Mouse (Mus musculus) WW6 (cell line): ENCODE measurements around the gene Slc2a3.

Experiments
- DNase-seq: peaks from one replicate; pipeline ENCODE4 v3.0.0-alpha.2; 2013; ENCODE audit warnings: low read depth, low spot score

The Slc2a3 gene

GRCm38 (mm10) chr6:122801301-122801800 is at the start of gene Slc2a3:
Gene Slc2a3 (minus strand): TSS chr6:122801640.
- no peak for DNase-seq

DNA sequence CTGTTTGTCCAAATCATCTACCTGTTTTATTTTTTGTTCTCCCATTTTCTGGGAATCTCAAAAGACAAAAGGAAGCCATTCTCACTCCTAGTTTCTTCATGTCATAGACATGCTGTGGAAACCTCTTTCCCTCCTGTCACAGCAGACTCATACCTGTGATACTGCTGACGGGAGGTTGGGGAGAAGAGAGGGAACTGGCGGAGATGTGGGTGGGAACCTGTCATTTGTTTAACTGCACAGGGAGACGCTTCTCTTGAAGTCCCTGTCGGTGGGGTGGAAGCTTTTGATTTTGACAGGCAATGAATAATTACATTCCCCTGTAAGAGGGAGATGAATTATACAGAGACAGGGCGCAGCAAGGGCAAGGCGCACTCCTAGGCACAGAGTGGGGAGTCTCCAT is 42.3 kb upstream of the Slc2a3 start:
- DNase-seq = no peak

GRCm38 (mm10) chr6:122837539-122837938 is 36.1 kb upstream of the Slc2a3 start:
- DNase-seq = no peak

DNA sequence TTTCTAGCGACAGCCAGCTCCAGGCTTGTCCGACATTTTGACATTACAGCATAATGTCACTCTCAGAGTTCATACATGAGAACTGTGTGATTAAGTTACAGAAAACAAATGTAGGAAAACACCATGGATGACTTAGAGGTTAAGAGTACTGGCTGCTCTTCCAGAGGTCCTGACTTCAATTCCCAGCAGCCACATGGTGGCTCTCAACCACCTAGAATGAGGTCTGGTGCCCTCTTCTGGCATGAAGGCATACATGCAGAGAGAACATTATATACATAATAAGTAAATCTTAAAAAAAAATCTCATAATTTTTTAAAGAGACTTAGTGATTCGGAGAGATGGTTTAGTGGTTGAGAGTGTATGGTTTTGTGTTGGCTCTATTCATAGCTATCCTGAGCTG is 35.5 kb upstream of the Slc2a3 start:
- DNase-seq = no peak

DNA sequence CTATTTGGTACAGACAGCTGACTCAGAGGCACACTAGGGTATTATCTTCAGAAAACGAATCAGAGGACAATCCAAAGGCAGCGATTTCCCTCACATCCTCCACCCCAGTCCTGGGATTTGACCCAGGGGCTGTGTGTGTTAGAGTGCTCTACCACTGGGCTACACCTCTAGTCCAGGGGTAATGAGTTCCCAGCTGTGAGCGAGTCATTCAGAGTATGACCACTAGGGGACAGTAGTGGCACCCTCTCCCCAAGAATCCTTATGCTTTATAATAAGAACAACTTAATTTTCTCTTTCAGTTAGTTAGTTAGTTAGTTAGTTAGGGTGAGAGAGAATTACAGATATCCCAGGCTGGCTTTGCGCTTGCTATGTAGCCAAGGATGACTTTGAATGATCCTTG is 32.9 kb upstream of the Slc2a3 start:
- no peak for DNase-seq

GRCm38 (mm10) chr6:122832880-122833279 is 31.4 kb upstream of the Slc2a3 start:
- no peak for DNase-seq

GRCm38 (mm10) chr6:122828086-122828485 is 26.6 kb upstream of the Slc2a3 start:
- no peak for DNase-seq

DNA sequence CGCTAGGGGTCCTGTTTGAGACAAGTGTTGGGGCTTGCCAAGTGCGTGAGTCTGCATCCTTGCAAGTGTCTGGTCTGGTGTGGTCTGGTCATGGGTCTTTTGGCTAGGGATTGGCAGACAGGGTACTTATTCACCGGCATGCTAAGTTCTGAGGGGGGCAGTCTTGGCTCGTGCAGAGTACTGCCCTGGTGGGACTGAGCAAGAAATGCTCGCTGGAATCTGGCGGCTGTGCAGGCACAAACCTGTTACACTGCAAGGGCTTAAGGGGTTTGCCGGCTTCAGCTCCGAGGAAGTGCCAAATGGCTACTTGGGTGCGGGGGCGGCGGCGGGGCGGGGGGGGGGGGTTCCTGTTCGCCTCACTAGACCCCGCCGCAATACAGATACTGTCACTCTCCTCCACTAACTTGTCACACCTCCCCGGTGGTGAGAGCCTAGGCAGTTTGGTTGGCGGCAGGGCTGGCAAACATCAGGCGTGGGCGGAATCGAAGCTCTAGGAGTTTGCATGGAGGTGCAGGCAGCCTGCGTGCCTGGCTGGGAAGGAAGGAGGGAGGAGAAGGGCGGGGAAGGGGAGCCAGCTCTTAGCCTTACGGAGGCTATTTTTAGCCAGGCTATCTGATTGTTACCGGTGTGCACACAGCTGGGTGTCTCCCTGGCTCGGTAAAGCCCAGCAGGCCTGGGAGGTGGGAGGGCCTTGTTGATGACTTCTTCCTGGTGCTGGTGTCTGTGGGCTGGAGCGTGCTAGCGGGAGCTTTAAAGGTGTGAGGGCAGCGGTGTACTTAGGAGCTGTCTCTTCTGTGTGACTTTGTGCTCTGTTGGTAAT is 24.7 kb upstream of the Slc2a3 start:
- no peak for DNase-seq

GRCm38 (mm10) chr6:122825166-122825565 is 23.7 kb upstream of the Slc2a3 start:
- DNase-seq = no peak

DNA sequence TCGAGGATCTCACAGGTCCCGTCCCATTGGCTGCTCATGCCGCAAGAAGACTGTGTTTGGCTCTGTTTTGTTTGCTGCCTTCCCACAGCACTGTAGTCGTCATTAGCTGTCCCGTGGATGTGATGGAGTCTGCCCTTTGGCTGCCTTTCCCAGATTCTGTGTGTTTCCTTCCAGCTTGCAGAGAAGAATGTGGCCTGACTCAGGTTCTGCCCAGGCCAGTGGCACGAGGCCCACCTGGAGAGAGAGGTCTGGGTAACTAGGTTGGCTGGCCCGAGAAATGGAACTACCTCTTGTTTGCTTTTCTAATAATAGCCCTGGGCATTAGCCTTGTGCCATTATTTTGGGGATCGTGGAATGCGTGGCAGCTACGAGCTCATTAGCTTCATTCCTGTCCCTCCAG is 22.6 kb upstream of the Slc2a3 start:
- DNase-seq = no peak

DNA sequence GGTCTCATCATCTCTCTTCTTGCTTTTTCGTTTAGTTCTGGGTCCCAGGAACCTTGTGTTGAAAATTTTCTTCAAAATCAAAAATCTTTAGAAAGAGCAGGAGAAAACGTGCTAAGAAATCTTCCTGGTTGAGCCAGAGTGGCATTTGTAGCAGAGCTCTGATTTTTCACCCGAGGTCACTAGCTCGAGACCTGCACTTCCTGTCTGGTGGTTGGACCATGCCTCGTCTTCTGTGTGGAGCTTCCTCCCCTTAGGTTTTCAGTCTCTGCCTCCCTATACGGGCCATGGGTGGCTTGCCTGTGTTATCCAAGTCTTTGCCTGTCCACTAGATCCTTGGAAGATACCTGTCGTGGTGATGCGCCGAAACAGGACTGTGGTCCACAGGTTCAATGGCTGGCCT is 20.4 kb upstream of the Slc2a3 start:
- DNase-seq = no peak

- no peak for DNase-seq
Observed at GRCm38 (mm10) chr6:122820799-122821650, 19.6 kb upstream of the Slc2a3 start.

- DNase-seq = no peak
Observed at GRCm38 (mm10) chr6:122820071-122820798, 18.8 kb upstream of the Slc2a3 start.

- no peak for DNase-seq
Observed at GRCm38 (mm10) chr6:122819306-122820070, 18.0 kb upstream of the Slc2a3 start, which contains the start of gene Foxj2. Gene Foxj2 (plus strand): TSS chr6:122819914.

DNA sequence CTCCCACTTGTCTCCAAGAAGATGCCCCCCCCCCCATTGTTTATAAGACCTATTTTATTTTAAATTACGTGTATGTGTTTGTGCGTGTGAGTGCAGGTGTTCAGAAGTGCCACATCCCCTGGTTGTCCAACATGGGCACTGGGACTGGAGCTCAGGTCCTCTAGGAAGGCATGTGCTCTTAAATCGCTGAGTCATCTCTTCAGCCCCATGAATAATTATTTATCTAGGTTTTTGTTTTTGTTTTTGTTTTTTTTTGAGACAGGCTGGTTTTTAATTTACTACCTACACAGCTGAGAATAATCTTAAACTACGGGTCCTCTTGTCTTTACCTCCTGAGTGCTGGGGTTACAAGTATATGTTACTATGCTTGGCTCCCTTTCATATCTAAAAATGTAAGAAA is 12.2 kb upstream of the Slc2a3 start:
- no peak for DNase-seq

GRCm38 (mm10) chr6:122812716-122813115 is 11.3 kb upstream of the Slc2a3 start:
- no peak for DNase-seq

DNA sequence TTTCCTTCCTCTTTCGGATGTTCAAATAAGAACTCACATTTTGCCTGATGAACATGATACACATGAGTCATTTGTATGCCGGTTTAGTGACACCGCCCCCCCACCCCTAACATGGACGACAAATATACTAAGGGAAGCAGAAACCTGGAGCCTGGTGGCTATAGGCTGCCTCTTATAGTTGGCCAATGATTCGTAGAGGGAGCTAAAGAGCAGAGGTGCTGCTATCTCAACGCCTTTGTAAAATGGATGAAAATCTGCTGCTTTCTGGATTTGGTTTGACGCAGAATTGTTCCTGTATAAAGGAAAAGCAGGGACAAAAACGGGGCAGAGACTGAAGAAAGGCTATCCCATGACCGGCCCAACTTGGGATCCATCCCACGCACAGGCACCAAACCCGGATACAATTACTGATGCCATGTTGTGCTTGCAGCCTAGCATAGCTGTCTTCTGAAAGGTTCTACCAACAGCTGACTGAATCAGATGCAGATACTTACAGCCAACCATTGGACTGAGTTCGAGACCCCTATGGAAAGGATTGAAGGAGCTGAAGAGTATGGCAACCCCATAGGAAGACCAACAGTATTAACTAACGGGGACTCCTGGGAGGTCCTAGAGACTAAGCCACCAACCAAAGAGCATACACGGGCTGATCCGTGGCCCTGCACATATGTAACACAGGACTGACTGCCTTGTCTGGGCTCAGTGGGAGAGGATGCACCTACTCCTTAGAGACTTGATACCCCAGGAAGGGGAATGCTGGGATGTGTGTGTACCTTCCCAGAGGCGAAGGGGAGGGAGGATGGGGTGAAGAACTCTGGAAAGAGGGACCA is 10.5 kb upstream of the Slc2a3 start:
- no peak for DNase-seq

- peak; percentile 86 for DNase-seq
Observed at GRCm38 (mm10) chr6:122811280-122811652, 9.8 kb upstream of the Slc2a3 start.

GRCm38 (mm10) chr6:122810615-122811279 is 9.3 kb upstream of the Slc2a3 start:
- peak; percentile 99 for DNase-seq
